Mouse (Mus musculus): ENCODE results near the gene Stk39.
A peak's percentile ranks its signal among the peaks of the same experiment; 100 is the strongest.

The Stk39 gene

GRCm38 (mm10) chr2:68457455-68458032 is 14.5 kb downstream of the Stk39 start:
- no peak for DNase-seq

- no peak for DNase-seq
Observed at GRCm38 (mm10) chr2:68456899-68457298, 15.2 kb downstream of the Stk39 start.

GRCm38 (mm10) chr2:68452379-68452778 is 19.7 kb downstream of the Stk39 start:
- DNase-seq: no peak

- DNase-seq: no peak
Observed at GRCm38 (mm10) chr2:68448035-68448434, 24.0 kb downstream of the Stk39 start.

- no peak for DNase-seq
Observed at GRCm38 (mm10) chr2:68443141-68443540, 28.9 kb downstream of the Stk39 start.

- no peak for DNase-seq
Observed at GRCm38 (mm10) chr2:68442113-68442717, 29.9 kb downstream of the Stk39 start.

- DNase-seq: no peak
Observed at GRCm38 (mm10) chr2:68439614-68440013, 32.5 kb downstream of the Stk39 start.

- DNase-seq: no peak
Observed at GRCm38 (mm10) chr2:68437920-68438319, 34.1 kb downstream of the Stk39 start.

- no peak for DNase-seq
Observed at GRCm38 (mm10) chr2:68437216-68437615, 34.9 kb downstream of the Stk39 start.

- DNase-seq: no peak
Observed at GRCm38 (mm10) chr2:68436305-68436704, 35.8 kb downstream of the Stk39 start.

- peak; percentile 12 for DNase-seq
Observed at GRCm38 (mm10) chr2:68435494-68436255, 36.4 kb downstream of the Stk39 start.

GRCm38 (mm10) chr2:68434997-68435396 is 37.1 kb downstream of the Stk39 start:
- no peak for DNase-seq

- DNase-seq: no peak
Observed at GRCm38 (mm10) chr2:68434576-68434975, 37.5 kb downstream of the Stk39 start.

GRCm38 (mm10) chr2:68433736-68434312 is 38.2 kb downstream of the Stk39 start:
- no peak for DNase-seq

- DNase-seq: no peak
Observed at GRCm38 (mm10) chr2:68432834-68433233, 39.2 kb downstream of the Stk39 start.

GRCm38 (mm10) chr2:68431024-68431962 is 40.8 kb downstream of the Stk39 start:
- DNase-seq: no peak

- peak; percentile 30 for DNase-seq
Observed at GRCm38 (mm10) chr2:68430493-68430892, 41.6 kb downstream of the Stk39 start.

GRCm38 (mm10) chr2:68429436-68429835 is 42.6 kb downstream of the Stk39 start:
- no peak for DNase-seq

GRCm38 (mm10) chr2:68426977-68427577 is 45.0 kb downstream of the Stk39 start:
- DNase-seq: no peak

- no peak for DNase-seq
Observed at GRCm38 (mm10) chr2:68426074-68426473, 46.0 kb downstream of the Stk39 start.

GRCm38 (mm10) chr2:68421002-68421401 is 51.1 kb downstream of the Stk39 start:
- no peak for DNase-seq

GRCm38 (mm10) chr2:68420223-68420622 is 51.8 kb downstream of the Stk39 start:
- no peak for DNase-seq

Measured in lung, postnatal 14 days (tissue).